Mouse (Mus musculus) adrenal gland, adult 18-20 months (tissue): ENCODE results near the gene Prkag1. TPM values are rescaled to one million over a fixed set of nuclear protein-coding genes. Genes with fewer than 3 reads are reported as not detected.

Experiments used
- DNase-seq, 2 experiments: peaks; one replicate each; pipeline ENCODE4 v3.0.0; 2021 to 2022; ENCODE audit warnings: low spot score in 2 of 2
- long read RNA-seq, 2 experiments: library from polyadenylated mRNA; stranded (forward); transcript quantifications; one replicate each; pipeline ENCODE4 v2.0.0; 2021
- total RNA-seq, 2 experiments: library from RNA; stranded (reverse); gene quantifications; 1 replicate in 1 of 2; 2 replicates in 1 of 2; pipeline ENCODE4 v1.2.3; 2021

Prkag1 gene
- total RNA-seq, result 10 to 100 TPM; 64.0 to 71.5 TPM
- long read RNA-seq, experiment 1, transcript Prkag1-201 (12 exons, 1,652 nt), result major isoform, 57 of 66 reads
- long read RNA-seq, experiment 1, partial matches to known transcripts, result 3 of 66 reads
- long read RNA-seq, experiment 1, other reads (novel, unspliced or antisense), result 6 of 66 reads
- long read RNA-seq, experiment 2, transcript Prkag1-201 (12 exons, 1,652 nt), result major isoform, 157 of 187 reads
- long read RNA-seq, experiment 2, partial matches to known transcripts, result 10 of 187 reads
- long read RNA-seq, experiment 2, other reads (novel, unspliced or antisense), result 20 of 187 reads

DNA sequence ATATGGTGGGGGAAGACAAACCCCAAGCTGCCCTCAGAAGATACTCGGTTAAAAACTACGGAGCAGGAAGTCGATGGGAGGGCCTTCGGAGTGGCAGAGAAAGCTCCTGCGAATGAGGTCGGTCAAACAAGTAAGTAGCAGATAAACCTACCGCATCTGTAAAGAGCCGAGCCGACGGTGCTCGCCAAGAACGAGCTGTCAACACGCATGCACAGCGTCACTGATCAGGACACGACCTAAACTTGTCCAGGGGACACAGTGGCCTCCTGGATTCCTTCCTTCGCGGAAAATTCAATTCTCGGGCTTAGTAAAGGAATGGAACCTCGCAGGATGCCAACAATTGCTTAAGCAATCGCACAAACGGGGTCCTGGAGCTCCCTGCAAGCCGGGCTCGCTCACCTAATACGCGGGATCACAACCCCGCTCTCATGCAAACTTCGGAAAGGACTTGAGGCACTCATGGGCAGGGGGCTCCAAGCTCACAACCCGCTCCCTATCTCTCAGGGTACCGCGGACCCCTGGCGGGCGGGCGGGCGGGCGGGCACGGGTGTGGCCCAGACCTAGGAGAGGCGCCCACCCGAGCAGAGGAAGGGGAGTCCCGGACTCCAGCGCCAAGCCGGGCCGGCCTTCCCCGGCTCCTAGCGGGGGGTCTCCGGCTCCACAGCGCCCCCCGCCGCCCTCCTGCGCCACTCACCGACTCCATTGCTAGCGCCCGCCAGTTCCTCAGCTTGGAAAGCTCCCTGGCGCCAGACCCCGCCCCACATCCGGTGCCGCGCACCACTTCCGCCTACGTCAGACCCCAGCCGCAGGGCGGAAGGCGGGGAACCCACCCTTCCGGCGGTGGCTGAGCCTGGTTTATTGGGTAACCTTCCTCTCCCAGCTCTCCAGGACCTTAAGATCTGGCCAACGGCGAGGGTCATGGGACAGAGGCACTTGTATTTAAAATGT is at the start of gene Prkag1:
Prkag1 (minus strand) TSS at position 786 of the 948 bp plus-strand sequence.
- DNase-seq, result peak; percentile 95

DNA sequence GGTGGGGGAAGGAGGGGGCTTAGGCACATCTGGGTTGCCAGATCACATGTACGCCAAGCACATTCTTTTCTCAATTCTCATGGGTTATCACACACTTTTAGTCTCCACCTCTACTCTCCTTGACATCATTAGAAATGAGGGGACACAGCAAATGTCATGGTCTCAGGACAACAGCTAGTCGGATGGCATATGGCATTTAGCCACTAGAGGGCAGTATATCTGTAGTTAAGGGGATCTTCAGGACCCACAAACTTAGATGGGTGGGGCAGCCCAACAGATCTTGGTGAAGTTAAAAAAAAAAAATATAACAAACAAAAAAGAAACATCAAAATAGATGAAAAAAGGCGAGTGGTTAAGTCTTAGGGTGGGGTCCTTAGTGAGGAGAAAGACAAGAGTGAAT is 46.0 kb upstream of the Prkag1 start:
- peak in 1 of 2 experiments; percentile 63 for DNase-seq

DNA sequence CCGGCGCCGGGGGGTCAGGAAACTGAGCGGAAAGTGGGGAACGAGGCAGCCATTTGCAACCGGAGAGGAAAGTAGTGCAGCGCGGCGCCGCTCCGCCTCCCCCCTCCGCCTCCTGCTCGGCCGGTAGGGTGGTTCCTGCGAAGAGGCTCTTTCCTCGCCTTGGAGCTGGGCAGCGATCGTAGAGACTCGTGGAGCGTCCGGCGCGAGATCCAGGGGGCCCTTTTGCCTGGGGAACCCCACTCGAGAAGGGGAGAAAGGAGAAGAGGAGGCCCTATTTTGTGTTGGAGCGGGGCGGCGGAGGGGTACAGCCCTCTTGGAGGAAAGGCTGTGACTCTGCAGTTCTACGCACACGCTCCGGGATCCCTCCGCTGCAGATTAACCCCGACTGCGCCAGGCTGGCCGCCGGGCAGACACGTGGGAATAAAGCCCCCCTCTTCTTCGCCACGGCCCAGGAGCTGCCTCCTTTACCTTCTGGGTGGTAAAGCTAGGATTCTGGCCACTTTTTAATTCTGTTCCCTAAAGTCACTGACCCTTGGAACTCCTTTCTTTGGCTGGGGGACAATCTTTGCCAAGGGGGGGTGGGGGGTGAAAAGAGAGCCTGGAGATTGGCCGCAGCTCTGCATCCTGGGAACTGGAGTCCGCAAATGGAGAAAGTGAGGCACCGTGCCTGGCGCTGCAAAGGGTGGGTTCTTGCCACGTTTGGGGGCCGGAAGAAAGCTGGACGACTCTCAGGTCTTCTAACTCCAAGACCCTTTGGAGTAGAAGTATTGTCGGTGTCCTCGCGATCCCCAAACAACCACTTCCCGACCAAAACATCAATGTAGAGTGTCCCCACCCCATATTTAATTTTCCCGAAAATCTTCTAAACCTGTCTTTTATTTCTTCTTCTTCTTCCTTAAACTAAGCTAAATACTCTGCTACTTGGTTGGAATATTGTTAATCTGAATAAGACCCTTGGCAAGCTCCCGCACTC is 40.9 kb upstream of the Prkag1 start:
- peak; percentile 85 to 88 for DNase-seq

DNA sequence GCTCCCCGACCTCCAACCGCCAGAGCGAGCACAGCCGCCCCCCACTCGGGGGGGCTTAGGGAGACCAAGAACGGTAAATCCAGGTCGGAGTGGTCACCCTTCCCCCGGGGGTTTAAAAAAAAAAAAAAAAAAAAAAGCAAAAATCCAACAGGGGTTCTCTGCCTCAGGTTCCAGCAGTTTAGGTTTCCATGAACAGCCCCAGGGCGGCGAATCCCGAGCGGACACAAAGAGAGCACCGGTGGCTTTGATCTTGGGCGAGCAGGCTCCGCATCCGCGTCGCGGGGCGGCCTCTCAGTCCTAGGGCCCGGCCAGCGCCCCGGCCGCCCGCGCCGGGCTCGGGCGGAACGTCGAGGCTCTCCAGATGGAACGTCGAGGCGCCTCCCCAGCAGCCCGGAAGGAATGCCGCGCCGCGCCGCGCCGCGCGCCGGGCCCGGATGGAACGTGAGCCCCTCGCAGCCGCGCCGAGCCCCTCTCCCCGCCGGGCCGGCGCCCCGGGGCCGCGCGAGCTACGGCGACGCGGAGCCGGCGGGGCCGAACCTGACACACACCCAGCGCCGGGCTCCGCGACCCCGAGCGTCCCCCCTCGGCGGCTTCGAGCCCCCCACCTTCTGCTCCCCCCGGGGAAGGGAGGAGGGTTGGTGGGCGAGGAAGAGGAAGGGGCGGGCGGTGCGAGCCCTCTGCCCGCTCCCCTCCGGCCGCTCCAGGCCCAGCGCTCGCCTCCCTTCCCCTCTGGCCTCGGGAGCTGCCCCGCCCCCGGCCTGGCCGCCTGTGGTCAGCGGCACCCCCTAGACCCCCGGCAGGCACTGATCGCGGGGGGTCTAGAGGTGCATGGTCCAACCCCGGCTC is 40.0 kb upstream of the Prkag1 start, which contains the start of gene Kmt2d:
Kmt2d (minus strand) TSS at position 135 of the 846 bp plus-strand sequence.
- DNase-seq, result peak in 1 of 2 experiments; percentile 51

DNA sequence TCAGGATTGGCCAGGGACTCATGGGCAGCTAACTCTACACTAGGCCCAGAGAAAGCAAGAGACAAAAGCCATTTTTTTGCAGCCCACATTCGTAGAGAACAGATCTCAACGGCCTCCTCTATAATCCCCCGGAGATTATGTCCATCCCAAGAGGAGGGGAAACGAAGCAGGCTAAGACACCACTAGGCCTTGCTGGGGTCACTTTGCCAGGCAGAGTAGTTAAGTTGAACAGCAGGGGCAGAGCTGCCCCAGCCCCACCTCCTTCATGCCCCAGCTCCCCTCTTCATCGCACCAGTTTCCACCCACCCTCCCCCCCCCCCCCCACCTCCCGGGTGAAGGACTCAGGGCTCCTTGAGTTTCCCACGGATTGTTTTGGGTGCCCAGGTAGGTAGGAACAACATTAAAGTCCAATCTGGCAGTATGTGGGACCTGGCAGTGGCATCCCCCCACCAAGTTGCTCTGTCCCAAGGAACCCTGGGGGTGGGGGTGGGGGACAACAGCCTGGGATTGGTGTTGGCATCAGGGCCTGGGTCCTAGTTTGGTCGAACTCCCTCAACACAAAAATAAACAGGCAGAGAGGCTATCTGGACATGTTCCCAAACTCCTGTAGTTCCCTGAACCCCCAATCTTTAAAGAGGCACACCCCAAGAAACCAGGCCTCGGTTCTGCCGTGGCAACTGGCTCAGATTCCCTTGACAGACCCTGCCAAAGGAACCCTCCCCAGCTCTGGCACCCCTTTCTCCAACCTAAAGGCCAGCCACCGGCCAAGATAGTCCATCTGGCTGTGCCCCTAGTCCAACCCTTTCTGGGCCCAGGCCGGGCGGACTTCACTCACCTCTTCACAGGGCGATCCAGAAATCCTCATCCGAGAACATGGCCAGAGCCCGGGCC is 39.1 kb upstream of the Prkag1 start:
- DNase-seq, result peak in 1 of 2 experiments; percentile 52

DNA sequence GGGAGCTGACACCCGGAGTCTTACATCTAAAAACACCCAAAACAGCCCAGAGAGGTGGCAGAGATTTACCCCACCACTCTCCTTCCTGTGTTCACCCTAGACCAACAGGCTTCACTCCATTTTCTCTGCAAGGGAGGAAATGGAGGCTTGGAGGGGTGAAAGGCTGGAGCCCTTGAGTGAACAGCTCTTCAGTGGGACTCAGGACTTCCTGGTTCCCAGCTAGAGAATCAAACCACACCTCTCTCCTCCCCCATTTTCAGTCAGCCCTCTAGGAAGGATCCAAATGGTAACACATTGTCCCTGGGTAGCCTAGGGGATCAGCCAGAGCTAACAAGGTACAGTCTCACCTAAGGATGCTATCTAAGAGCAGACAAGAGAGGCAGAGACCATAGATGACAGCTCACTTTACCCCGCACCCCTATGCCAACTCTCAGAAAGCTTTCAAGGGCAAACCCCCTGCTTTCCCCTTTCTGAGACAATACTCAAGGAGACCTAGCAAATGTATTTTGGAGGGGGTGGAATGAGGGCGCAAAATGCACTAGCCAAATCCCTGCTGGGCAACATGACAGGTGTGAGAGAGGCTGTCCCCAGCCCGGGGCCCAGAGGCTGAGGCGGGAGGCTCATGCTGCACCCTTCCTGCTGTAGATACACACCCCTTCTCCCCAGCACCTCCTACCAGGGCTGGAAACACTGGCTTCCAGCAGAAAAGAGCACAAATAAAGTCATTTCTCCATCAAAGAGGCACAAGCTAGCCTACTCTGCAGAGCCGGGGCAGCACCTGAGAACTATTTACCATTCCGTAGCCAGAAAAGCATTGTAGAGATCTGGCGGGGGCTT is 38.2 kb upstream of the Prkag1 start:
- DNase-seq, result peak in 1 of 2 experiments; percentile 28

DNA sequence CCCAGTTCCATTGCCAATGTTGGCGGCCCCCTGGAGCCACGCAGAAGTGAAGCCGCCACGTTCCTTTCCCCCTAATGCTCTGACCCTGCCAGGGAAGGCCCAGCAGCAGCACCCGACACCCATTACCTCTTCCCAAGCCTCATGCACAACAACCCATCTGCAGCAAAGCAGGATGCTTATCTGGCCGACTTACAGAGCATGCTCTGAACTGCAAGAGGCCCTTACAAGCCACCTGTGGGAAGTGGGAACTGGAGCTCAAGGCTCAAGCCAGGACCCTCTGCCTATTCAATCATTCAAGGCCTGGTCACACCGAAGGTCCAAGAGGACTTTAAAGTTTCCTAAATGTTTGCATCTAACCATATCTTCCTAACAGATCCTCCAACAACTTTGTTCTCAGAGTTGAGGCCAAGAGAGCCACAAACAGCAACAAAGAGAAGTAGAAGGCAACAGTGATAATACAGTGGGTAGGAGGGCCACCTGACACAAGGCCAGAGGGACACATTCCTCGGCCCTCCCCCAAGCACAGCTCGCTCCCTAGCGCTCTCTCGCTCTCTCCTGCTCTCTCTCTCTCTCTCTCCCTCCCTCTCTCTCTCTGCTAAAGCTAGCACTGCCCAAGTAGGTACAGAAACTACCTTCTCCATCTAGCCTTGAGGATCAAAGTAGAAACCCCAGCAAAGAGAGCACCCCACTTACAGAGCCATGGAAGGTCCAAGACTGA is 37.2 kb upstream of the Prkag1 start:
- DNase-seq, result no peak

DNA sequence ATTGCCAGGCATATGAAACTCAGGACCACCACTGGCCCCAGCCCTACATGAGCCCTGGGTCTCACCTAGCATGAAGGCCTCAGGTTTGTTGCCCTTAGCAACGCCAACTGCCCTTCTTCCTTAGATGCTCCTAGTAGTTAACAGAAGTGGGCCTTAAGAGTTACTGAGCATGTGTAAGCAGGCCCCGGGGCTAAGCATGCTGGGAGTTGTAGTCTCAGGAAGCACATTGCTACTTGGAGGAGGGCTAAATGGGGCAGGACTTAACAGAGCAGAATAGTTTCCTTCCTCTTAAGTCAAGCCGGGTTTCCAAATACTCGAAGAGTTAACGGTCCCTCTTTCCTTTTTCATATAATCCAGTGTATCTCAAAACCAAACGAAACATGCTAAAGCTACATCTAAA is 36.0 kb upstream of the Prkag1 start:
- DNase-seq, result peak in 1 of 2 experiments; percentile 38

DNA sequence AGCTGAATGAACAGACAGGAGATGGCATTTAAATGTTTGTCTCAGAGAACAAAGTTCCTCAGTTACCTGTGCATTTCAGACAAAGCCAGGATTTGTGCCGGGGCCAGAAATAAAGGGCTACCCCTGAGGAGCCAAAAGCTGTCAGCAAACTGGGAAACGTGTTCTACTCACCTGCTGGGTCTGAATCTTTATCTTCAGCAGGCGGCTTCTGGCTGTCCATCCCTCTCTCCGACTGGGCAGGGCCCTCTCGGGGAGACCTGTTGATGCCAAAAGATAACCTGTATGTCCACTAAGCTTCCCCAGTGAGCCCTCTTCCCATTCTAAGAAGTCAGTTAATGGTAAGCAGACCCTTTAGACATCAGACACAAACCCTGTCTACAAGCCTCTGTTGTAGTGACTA is 35.2 kb upstream of the Prkag1 start:
- no peak for DNase-seq

DNA sequence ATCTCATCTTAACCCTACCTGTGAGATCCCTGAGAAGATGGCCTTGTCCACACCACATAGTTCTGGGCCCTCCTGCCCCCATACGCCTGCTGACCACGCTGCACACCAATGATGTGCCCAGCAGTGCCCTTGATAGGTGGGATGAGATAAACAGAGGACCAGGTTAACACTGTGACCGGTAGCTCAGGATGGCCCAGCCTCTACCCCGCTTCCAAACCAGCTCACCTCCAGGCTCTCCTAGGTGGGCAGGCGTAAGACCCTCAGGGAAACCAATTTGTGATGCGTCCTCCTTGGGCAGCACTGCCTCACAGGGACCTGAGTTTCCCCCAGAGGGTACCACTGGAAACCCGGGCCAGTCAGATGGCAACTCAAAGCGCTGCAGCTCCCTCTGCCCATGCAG is 34.5 kb upstream of the Prkag1 start:
- DNase-seq, result no peak

DNA sequence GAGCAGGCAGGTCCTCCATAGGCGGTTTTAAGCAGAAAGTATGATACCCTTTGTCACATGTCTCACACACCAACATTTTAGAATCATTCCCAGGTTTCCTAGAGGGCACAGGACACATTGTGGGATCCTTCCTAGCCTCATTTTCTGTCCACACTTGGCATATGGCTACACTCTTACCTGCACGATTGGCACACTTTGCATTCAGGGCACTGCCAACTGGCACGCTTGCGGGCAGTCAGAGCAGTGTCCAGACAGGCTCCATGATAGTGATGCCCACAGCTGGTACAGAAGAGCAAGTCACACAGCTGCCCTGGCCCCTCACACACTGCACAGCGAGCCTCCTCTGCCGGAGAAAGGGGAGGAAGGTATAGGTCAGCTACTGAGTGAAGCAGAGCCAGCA is 33.6 kb upstream of the Prkag1 start:
- no peak for DNase-seq

DNA sequence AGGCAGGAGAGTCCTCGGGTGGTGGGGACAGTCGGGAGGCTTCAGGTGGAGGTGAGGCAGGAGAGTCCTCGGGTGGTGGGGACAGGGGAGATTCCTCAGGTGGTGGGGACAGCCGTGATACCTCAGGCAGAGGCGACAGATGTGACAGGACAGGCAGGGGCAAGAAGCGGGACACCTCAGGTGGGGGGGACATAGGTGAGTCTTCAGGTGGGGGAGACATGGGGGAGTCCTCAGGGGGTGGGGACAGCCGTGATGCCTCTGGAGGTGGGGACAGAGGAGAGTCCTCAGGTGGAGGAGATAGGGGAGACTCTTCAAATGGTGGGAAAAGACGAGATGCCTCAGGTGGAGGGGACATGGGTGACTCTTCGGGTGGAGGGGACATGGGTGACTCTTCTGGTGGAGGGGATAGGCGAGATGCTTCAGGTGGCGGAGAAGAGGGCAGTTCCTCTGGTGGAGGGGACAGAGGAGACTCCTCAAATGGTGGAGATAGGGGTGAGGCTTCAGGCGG is 32.2 kb upstream of the Prkag1 start:
- no peak for DNase-seq

DNA sequence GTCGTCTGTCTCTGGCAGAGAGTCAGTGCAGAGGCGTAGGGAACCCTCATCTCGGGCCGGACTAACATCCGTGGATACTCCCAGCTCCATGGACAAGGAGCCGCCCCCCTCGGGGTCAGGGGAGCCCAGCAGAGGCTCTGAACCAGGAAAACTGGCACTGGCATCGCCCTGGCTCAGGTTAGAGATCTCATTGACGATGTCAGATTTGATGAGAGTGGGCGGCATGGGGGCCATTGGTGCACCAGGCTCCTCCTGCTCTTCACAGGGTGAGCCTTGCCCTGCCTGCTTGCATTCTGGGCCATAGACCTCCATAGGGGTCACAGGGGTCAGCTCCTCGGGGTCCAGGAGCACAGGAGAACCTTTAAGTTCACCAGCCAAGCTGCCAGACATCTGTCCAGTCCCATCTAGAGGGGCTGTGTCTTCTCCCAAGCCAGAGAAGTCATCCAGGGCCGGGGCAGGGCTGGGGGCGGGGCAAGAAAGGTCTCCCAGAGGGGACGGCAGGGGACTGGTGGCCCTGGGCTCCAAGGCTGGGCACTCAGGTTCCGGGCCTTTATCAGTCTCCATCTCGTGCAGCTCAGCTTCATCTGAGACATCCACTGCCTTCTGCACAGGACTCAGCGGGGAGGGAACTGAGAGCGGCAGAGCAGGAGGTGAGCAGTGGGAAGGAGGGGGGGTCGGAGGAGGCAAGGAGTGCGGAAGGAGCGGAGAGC is 30.5 kb upstream of the Prkag1 start:
- peak in 1 of 2 experiments; percentile 27 for DNase-seq

DNA sequence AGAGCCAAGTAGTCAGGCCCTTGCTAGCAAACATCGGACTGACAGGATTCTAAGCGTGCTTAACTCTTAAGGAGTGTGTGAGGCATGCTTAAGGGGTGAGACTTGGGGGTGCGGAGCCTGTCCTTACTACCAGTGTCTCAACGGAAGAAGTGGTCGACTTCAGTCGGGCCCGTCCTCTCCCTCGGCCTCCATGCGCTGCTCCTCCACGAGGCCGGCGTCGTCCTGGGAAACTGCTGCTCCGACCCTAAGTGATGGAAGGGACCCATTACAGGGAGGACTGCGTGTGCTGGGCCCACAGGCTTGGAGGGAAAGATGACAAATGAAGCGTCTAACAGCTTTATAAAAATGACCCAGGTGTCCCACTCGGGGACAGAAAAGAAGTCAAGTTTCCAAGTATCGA is 29.6 kb upstream of the Prkag1 start:
- no peak for DNase-seq

DNA sequence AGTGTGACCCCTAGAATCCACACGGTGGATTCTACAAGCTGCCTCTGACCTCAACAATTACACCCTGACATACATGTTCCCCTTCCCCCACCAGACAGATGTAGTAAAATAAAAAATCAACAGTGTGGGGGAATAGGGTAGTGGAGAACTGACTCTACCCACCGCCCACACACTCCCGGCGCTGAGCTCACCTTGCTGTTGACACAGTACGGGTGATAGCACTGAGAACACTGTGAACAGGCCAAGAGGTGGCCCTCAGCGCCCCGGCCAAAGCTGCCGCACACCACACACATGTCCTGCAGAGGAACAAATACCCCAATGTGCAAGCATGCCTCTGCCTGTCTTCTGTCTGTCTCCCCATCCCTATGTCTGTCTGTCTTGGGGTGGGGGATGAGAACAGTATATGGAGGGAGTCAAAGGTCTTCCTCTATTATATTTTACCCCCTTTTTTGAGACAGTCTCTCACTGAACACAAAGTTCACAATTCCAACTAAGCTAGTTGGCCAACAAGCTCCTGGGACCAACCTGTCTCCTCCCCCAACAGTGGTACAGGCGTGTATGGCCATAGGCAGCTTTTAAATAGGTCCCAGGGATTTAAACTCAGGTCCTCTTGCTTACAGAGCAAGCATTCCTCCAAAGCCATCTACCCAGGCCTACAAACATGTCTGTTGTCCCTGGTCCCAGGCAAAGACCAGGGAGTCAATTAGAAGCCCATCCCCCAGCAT is 28.2 kb upstream of the Prkag1 start:
- DNase-seq, result no peak

DNA sequence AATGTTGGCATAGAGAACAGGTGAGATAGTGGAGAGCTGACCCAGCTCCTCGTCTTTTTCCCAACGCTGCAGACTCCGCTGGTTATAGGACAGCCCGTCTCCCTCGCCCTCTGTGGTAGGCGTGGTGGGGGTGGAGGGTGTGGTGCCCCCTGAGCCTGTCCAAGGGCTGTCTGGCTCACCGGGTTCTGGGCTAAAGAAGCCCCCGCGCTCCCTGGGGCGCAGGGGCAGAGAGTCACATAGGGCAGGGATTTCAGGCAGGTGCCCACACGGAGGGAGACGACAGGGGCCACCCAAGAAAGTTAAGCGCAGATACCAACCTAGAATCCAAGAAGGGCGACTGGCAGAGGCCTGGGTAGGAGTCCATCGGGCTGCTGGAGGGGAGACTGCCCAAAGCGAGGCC is 22.9 kb upstream of the Prkag1 start:
- DNase-seq, result no peak
